Mouse (Mus musculus) CH12.LX (cell line): ENCODE data around the gene Slc35e2. TPM values are rescaled to one million over a fixed set of nuclear protein-coding genes. Genes with fewer than 3 reads are reported as not detected.

Experiments used
- DNase-seq: peaks from one replicate; pipeline ENCODE4 v3.0.0-alpha.2; 2013; ENCODE audit errors: extremely low read depth
- H3K27ac ChIP-seq: 2 replicates; pipeline ENCODE4 v1.5.1; 2012; ENCODE audit warnings: low read depth, mild to moderate bottlenecking, control low read depth, moderate library complexity; ENCODE audit not compliant: insufficient read depth
- H3K27me3 ChIP-seq: replicated peaks from 2 replicates; pipeline ENCODE3; 2012; ENCODE audit warnings: inconsistent platforms
- H3K36me3 ChIP-seq, 2 experiments: replicated peaks in 1 of 2; 2 replicates each; pipeline versions ENCODE3 to v1.6.1; 2012; ENCODE audit warnings: inconsistent platforms in 1 of 2, low read length in 1 of 2, mild to moderate bottlenecking in 1 of 2, mixed read lengths in 1 of 2, moderate library complexity in 1 of 2; ENCODE audit not compliant: control insufficient read depth in 1 of 2, insufficient read depth in 1 of 2
- H3K4me1 ChIP-seq, 2 experiments: 2 replicates each; pipeline ENCODE4 v1.6.1; 2012; ENCODE audit warnings: inconsistent platforms in 1 of 2, moderate library complexity in 1 of 2; ENCODE audit not compliant: insufficient read depth in 2 of 2, control insufficient read depth in 1 of 2
- H3K4me2 ChIP-seq: 2 replicates; pipeline ENCODE4 v1.6.1; 2012; ENCODE audit warnings: low read depth, mild to moderate bottlenecking, control low read depth; ENCODE audit not compliant: poor library complexity, insufficient read depth, severe bottlenecking
- H3K4me3 ChIP-seq, 3 experiments: fragments of 150-350 bp in 1 of 3; sonication (generic) in 1 of 3; replicated peaks in 1 of 3; 2 replicates each; pipeline versions ENCODE3 to v1.5.1; 2011 to 2012; ENCODE audit warnings: low read depth in 2 of 3, low read length in 2 of 3, mild to moderate bottlenecking in 2 of 3, moderate library complexity in 2 of 3, control low read depth in 1 of 3, improper control_type of control experiment in 1 of 3, inconsistent platforms in 1 of 3, mixed read lengths in 1 of 3; ENCODE audit not compliant: poor library complexity in 1 of 3
- H3K79me2 ChIP-seq: replicated peaks from 2 replicates; pipeline ENCODE4 v1.6.1; 2012; ENCODE audit warnings: mild to moderate bottlenecking, moderate library complexity; ENCODE audit not compliant: control insufficient read depth, poor library complexity, insufficient read depth, severe bottlenecking; ENCODE audit errors: extremely low read depth
- H3K9ac ChIP-seq: 2 replicates; pipeline ENCODE4 v1.6.1; 2012; ENCODE audit warnings: low read depth, mild to moderate bottlenecking, control low read depth, moderate library complexity; ENCODE audit not compliant: insufficient read depth
- H3K9me3 ChIP-seq: replicated peaks from 2 replicates; pipeline ENCODE3; 2012; ENCODE audit warnings: low read length, inconsistent platforms, mixed read lengths
- CHD1 ChIP-seq: IDR thresholded peaks from 2 replicates; pipeline ENCODE4 v1.6.1; 2012; ENCODE audit warnings: low read depth, low read length, improper control_type of control experiment, inconsistent platforms
- E2F4 ChIP-seq: IDR thresholded peaks from 2 replicates; pipeline ENCODE4 v1.6.1; 2011; ENCODE audit warnings: low read depth, low read length, improper control_type of control experiment; ENCODE audit not compliant: insufficient replicate concordance
- ELF1 ChIP-seq: IDR thresholded peaks from 2 replicates; pipeline ENCODE4 v1.6.1; 2014; ENCODE audit warnings: low read depth, mild to moderate bottlenecking, inconsistent platforms, low read length, improper control_type of control experiment
- ETS1 ChIP-seq: conservative IDR thresholded peaks from 2 replicates; pipeline ENCODE4 v1.6.1; 2012; ENCODE audit warnings: low read depth, mild to moderate bottlenecking, inconsistent platforms, low read length, improper control_type of control experiment, moderate library complexity
- GABPA ChIP-seq: IDR thresholded peaks from 2 replicates; pipeline ENCODE4 v1.6.1; 2012; ENCODE audit warnings: low read depth, low read length, improper control_type of control experiment, inconsistent platforms; ENCODE audit not compliant: insufficient replicate concordance
- IRF4 ChIP-seq: IDR thresholded peaks from 2 replicates; pipeline ENCODE4 v1.6.1; 2014; ENCODE audit warnings: low read depth, mild to moderate bottlenecking, inconsistent platforms, low read length, improper control_type of control experiment
- KAT2A ChIP-seq: IDR thresholded peaks from 2 replicates; pipeline ENCODE4 v1.6.1; 2012; ENCODE audit warnings: low read length, improper control_type of control experiment, inconsistent platforms; ENCODE audit not compliant: insufficient replicate concordance
- MAFK ChIP-seq: IDR thresholded peaks from 2 replicates; pipeline ENCODE4 v1.6.1; 2011; ENCODE audit warnings: low read length, improper control_type of control experiment; ENCODE audit not compliant: insufficient replicate concordance
- MAX ChIP-seq: IDR thresholded peaks from 2 replicates; pipeline ENCODE4 v1.6.1; 2011; ENCODE audit warnings: low read length, improper control_type of control experiment
- MXI1 ChIP-seq: IDR thresholded peaks from 2 replicates; pipeline ENCODE4 v1.6.1; 2011; ENCODE audit warnings: mild to moderate bottlenecking, low read depth, low read length, improper control_type of control experiment
- PAX5 ChIP-seq: IDR thresholded peaks from 2 replicates; pipeline ENCODE4 v1.6.1; 2012; ENCODE audit warnings: low read length, inconsistent platforms, mixed read lengths
- POLR2AphosphoS2 ChIP-seq: IDR thresholded peaks from 2 replicates; pipeline ENCODE4 v1.6.1; 2011; ENCODE audit warnings: low read depth, low read length, improper control_type of control experiment
- RAD21 ChIP-seq: IDR thresholded peaks from 2 replicates; pipeline ENCODE4 v1.6.1; 2011; ENCODE audit warnings: low read depth, mild to moderate bottlenecking, low read length, improper control_type of control experiment, moderate library complexity
- RCOR1 ChIP-seq: conservative IDR thresholded peaks from 2 replicates; pipeline ENCODE4 v1.6.1; 2012; ENCODE audit warnings: low read depth, mild to moderate bottlenecking, inconsistent platforms, low read length, improper control_type of control experiment
- UBTF ChIP-seq: IDR thresholded peaks from 2 replicates; pipeline ENCODE4 v1.6.1; 2012; ENCODE audit warnings: low read depth, mild to moderate bottlenecking, inconsistent platforms, low read length, improper control_type of control experiment, moderate library complexity
- USF1 ChIP-seq: IDR thresholded peaks from 2 replicates; pipeline ENCODE4 v1.6.1; 2014; ENCODE audit warnings: low read depth, mild to moderate bottlenecking, inconsistent platforms, low read length, improper control_type of control experiment
- ZKSCAN1 ChIP-seq: IDR thresholded peaks from 2 replicates; pipeline ENCODE4 v1.6.1; 2012; ENCODE audit warnings: low read depth, inconsistent platforms, low read length, improper control_type of control experiment, borderline replicate concordance
- ZNF384 ChIP-seq: IDR thresholded peaks from 2 replicates; pipeline ENCODE4 v1.6.1; 2012; ENCODE audit warnings: low read depth, low read length, improper control_type of control experiment, inconsistent platforms
- dilution Hi-C: fragments of 300-500 bp; cut with MboI; formaldehyde crosslinking; loops from 2 replicates; pipeline ENCODE4 v1.14.3; 2020; ENCODE audit warnings: low sequenced_read_pairs; ENCODE audit not compliant: extremely low pct_unique_long_range_greater_than_20kb, extremely low pct_ligation_motif_present
- in situ Hi-C: fragments of 300-500 bp; cut with MboI; formaldehyde crosslinking; loops from 3 replicates; pipeline ENCODE4 v1.14.3; 2019; ENCODE audit warnings: low sequenced_read_pairs, low pct_ligation_motif_present, low pct_unique_long_range_greater_than_20kb, mixed read lengths
- polyA plus RNA-seq: library from polyadenylated mRNA; unstranded; fragments of >175 nt; gene quantifications from 2 replicates; pipeline ENCODE4 v1.2.1, GENCODE M21; 2012; ENCODE audit warnings: low read depth; ENCODE audit not compliant: insufficient read length
- total RNA-seq, 2 experiments: library from RNA; depleted of rRNA; stranded (reverse); fragments of 300-350 nt in 1 of 2; fragments of >200 nt in 1 of 2; gene quantifications; 2 replicates each; pipeline ENCODE4 v1.2.3; 2012 to 2014

Slc35e2 gene
- total and polyA plus RNA-seq, 3 experiments: 8.2 to 14.6 (median 9.9) TPM

GRCm38 (mm10) chr4:155552917-155553532 lies 48.2 kb upstream of the Slc35e2 start:
- Histone ChIP-seq H3K27ac (no peak overlapping the region), H3K4me1 (peaks cover 11 to 39% of the 10 kb centered on the region in 2 experiments), H3K4me3 (no peak overlapping the region), H3K9me3 (no peaks in the 10 kb centered on the region), H3K4me2 (no peak overlapping the region), H3K79me2 (peaks cover 15% of the 10 kb centered on the region), H3K36me3 (peaks cover 61 to 77% of the 10 kb centered on the region in 2 experiments), H3K9ac (no peak overlapping the region), H3K27me3 (no peaks in the 10 kb centered on the region)
- in situ Hi-C loops (no loop called here), dilution Hi-C loops (no loop called here)
- no peak for DNase-seq
- no peak for TF ChIP-seq E2F4
- TF ChIP-seq ETS1: no peak

GRCm38 (mm10) chr4:155554880-155555279 lies 46.3 kb upstream of the Slc35e2 start:
- Histone ChIP-seq H3K79me2 (peaks cover 19% of the 10 kb centered on the region), H3K27me3 (no peaks in the 10 kb centered on the region), H3K4me2 (no peak overlapping the region), H3K9me3 (no peaks in the 10 kb centered on the region), H3K36me3 (peaks cover 65 to 82% of the 10 kb centered on the region in 2 experiments), H3K27ac (no peak overlapping the region), H3K4me3 (no peak overlapping the region), H3K4me1 (peaks cover 9 to 41% of the 10 kb centered on the region in 2 experiments), H3K9ac (no peak overlapping the region)
- in situ Hi-C loops (no loop called here), dilution Hi-C loops (no loop called here)
- TF ChIP-seq ETS1: no peak
- TF ChIP-seq KAT2A: no peak
- TF ChIP-seq RCOR1: no peak
- TF ChIP-seq E2F4: no peak
- no peak for TF ChIP-seq ELF1
- no peak for TF ChIP-seq GABPA
- TF ChIP-seq MAFK: no peak
- TF ChIP-seq POLR2AphosphoS2: no peak
- TF ChIP-seq MAX: no peak
- TF ChIP-seq MXI1: no peak
- no peak for TF ChIP-seq IRF4
- no peak for TF ChIP-seq RAD21
- TF ChIP-seq USF1: no peak
- no peak for TF ChIP-seq CHD1
- no peak for TF ChIP-seq UBTF
- no peak for TF ChIP-seq ZKSCAN1
- no peak for TF ChIP-seq PAX5
- no peak for TF ChIP-seq ZNF384
- no peak for DNase-seq
